Mouse (Mus musculus): ENCODE measurements around the gene Paqr8.

Gene Paqr8

DNA sequence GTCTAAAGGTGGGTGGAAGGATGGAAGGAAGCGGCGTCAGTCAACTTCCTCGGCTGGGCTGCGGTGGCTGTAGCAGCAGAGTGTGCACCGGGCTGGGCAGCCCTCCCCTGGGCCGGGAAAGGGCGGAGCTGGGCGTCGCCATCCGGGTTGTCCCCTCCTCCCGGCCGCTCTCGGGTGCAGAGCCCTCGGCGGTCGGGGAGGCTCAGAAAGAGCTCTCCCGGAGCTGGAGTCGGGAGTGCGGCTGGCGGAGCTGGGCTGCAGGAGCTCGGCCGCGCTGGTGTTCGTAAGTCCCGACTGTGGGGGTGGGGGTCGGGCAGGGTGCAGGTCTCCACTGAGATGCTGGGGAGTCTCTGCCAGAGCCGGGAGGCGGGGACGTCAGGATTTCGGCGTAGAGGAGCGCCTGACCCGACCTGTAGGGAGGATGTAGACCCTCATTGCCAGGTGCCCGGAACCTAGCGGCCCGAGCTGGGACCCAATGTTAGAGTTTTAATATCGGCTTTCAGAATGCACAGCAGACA lies at the start of gene Paqr8:
Gene Paqr8, plus strand, starts transcription at position 203 of the 518 bp plus-strand sequence.
- DNase-seq (ENCODE audit: low spot score in 2 of 2), result peak; percentile 82 to 85

DNA sequence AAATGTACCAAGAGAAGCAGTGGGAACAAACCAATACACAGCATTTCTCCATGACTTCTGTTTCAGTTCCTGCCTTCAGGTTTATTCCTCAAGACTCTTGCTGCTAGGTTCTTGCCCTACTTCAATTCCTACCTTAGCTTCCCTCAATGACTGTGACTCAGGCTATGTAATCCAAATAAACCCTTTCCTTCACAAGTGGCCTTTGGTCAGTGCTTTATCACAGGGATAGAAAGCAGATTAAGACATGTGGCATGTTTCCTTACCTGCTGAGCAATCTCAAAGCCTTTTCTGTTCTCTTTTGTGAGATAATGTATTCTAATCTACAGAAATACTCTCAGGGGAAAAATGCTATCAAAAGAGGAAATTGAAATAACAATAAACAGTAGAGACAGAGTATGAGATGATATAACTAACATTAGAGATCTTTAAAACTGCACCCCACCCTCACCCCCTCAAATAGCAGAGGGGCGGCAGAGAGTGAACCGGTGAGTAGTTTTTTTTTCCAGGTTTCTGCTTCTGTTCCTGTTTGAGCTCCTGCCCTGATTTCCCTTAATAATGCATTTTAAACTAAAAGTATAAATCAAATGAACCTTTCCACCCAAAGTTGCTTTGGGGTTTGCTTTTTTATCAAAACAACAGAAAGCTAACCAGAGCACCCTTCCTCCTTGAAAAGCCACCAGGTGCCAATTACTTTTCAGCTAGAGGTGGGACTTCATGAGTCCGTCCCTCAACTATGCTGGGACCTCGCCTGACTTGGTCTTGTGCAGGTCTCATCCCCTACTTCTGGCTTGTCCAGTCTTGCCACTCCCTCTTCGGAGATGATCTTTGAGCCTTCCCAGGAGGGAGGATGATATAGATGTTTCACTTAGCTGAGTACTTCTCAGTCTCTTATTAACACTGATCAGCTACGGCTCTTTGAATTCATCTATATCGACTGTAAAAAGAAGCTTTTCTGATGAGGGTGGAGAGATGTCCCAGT lies 33.2 kb upstream of the Paqr8 start:
- DNase-seq (ENCODE audit: low spot score in 2 of 2), result no peak

DNA sequence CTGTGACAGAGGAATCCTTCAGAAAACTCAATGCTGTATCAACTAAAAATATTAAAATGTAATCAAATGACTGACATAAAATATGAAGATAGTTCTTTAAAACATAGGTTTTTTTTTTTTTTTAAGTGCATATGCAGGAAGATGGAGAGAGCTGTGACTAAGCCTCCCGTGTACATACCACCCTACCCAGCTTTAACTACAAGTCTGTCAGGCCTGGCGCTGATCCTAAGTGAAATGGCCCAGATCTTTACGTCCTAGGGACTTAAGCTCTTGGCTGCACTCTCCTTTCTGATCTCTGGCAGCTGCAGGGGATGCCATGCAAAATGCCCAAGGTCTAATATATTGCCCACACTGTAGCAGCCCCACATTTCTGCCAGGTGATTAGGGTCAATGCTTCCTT lies 29.6 kb upstream of the Paqr8 start:
- no peak for DNase-seq (ENCODE audit: low spot score in 2 of 2)

DNA sequence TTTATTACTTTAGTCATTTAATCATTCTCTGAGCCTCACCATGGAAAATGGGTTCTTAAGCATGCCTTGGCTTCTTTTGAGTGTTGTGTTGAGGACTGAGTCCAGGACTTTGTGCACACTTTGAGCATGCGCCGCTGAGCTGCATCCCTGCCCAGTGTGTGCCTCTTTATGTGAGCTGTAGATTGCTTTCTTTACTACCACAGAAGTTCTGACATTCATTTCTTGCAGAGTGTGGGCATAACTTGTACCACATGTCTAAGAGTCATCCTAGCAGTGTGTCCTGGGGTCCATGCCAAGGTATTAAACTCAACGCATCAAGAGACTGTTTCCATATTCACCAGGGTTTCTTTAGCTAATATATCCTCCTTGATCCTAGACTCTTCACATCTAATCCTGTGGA lies 28.5 kb upstream of the Paqr8 start:
- no peak for DNase-seq (ENCODE audit: low spot score in 2 of 2)

DNA sequence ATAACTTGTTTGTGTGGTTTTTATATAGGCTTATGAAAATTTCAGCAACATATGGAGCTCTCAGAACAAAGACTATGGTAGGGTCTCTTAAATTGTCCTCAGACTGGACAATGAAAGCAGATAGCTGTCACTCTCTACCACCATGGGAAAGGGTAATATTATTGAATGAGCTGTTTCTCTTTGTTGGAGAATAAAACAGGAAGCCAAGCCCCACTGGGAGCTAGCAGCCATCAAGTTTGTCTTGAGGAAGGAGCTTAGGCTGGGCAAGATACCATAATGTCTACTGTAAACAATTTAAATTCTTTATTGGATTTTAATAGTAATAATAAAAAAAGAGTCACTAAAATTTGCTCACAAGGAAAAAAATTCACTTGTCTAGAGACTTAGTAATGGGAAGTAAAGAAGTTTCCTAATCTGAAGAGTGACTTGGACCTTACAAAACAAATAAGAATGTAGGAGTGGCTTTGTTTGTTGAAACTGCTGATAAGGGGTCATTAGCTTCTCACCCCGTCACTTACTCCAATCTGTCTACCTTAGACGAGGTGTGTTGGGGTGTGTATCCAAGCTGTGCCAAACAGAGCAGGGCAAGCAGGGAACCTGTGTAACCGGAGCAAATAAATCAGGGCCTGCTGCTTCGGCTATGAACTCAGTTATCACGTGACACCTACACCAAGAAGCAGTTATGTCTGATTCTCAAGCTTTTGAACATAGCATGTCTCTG lies 26.8 kb upstream of the Paqr8 start:
- DNase-seq (ENCODE audit: low spot score in 2 of 2), result no peak

DNA sequence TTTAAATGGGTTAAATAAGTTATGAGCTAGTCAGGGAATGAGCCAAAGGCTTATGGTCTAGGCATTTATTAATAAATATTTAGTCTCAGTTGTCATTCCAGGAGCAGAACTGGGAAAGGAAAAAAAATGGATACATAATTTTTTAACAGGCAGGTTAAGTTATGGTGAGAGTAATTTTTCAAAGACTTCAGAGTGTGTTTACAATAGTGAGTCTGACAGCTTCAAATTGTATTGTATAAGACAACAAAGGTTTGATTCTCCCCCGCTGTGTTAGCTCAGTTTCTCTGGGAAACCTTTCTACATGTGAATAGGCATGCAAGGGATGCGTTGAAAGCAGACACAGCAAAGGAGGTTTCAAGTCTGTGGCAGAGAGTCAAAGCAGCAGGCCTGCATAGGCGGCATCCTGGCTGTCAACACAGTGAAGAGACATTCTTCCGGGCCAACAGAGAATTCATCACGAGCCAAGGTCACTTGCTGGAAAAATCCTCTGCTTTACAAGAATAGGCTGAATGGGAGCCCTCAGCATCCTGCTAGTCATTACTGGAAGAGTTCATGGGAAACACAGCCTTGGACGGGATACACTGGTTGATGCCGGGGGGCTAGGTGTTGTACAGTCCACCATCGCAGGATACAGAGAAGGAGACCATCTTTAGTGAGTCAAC lies 23.0 kb upstream of the Paqr8 start:
- no peak for DNase-seq (ENCODE audit: low spot score in 2 of 2)

DNA sequence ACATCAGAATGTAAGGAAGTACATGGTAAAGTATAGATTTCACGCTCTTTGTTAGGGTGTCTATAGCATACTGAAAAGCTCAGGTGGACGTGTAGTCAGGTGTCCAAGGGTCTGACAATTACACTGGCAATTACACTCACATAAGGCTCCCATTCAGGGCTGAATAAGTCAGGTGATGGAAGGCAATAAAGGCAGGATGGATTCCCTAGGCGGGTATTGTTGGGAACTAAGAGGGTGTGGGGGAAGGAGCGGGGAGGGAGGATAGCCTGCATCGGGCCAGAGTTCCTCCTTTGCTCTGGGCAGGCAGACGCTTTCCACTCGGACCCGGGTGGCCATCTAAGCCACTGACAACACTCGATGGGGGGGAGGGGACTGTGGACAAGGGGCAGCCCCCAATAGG lies 22.4 kb upstream of the Paqr8 start:
- no peak for DNase-seq (ENCODE audit: low spot score in 2 of 2)

DNA sequence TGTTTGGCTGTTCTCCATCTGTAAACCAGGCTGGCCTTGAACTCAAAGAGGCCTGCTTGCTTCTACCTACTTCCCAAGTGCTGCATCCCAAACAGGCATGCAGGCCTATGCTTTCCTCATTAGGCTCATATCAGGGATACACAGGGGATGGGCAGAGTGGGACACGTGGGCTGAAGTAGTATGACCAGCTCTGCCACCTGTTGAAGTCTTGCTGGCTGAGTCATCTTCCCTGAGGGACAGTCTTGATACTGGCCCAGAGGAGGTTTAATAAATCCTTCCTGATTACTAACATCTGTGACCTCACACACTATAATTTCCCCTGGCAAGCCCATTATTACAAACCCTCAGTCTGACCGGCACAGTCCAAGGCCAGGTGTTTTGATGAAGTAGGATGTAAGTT lies 19.5 kb upstream of the Paqr8 start:
- DNase-seq (ENCODE audit: low spot score in 2 of 2), result no peak

DNA sequence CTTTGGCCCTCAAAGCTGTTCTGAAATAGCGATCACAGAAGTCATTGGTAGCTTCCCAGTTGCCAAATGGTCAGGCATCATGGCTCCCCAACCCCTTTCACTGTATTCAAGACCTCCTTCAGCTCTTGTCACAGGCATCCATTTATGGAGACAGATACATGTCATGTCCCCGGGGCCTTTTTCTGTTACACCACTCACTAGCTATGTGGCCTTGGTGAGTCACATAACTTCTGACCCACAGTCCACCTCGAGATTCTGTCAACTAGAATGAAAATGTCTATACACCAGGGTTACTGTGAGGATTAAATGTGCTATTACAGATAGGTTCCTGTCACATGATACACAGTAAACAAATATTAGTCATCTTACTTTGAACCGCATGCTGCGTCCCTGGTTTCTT lies 17.9 kb upstream of the Paqr8 start:
- DNase-seq (ENCODE audit: low spot score in 2 of 2), result no peak

DNA sequence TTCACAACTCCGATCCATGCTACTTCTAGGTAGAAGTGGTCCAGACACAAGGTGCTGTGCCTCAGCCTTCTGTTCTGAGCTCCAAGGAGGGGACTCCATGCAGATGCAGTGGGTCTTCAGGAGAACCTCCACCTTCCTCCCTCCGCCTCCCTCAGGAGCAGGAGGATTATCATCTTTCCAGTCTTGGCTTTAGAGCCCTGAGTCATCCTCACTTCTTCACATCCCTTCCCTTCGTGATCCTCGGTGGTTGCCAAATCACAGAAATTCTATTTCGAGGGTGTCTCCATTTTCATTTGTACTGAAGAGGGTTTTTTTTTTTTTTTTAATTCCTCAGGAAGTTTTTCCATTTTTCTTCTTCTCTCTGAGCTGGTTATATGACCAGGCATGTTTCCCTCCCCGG lies 16.3 kb upstream of the Paqr8 start:
- no peak for DNase-seq (ENCODE audit: low spot score in 2 of 2)

DNA sequence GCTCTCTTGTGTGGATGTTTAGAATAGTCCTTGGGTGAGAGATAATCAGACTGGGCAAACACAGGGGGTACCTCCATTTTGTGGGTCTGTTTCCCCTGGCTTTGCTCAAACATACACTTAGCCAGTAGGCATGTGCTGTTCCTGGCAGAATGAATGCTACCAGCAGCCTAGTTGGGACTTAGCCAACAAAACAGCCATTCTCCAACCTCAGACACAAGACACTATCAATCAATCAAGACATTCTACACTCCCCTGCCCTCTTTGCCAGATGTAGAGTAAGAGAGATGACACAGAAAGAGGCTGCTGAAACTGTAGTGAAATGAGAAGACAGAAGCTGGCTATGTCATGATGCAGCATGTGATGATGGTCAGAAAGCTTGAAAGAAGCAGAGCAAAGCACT lies 13.1 kb upstream of the Paqr8 start:
- no peak for DNase-seq (ENCODE audit: low spot score in 2 of 2)

DNA sequence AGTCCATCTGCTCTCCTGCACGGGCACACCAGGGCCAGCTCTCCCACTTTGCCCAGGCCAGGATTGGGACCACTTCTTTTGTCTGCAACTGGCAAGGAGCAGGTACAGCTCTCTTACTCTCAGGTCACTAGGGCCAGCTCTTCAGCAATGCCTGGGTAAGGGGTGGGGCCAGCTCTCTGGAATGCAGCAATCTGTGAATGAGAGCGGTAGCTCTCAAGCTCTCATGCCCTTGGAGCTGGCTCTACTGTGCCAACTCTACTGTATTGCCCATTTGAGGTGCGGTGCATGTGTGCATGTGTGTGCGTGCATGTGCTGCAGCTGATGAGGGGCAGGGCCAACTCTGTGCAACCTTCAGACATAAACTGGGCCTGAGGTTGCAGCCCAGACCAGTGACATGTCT lies 11.0 kb upstream of the Paqr8 start:
- no peak for DNase-seq (ENCODE audit: low spot score in 2 of 2)

DNA sequence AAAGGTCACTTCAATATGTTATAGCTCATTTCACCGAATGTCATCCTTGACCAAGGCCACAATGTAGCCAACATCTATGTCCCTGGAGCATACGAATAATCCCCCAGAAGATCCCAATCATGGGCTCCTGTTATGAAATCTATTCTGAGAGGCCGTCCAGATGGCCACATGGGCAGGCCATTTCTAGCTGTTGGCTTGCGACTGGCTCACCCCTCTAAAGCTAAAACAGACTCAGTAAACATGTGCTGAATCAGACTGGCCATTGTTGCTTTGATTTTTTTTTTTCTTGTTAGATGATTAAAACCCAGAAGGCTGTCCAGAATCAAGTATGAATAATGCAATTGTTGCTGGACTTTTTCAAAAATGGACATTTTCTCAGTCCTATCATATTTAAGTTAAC lies 7.3 kb upstream of the Paqr8 start:
- no peak for DNase-seq (ENCODE audit: low spot score in 2 of 2)

DNA sequence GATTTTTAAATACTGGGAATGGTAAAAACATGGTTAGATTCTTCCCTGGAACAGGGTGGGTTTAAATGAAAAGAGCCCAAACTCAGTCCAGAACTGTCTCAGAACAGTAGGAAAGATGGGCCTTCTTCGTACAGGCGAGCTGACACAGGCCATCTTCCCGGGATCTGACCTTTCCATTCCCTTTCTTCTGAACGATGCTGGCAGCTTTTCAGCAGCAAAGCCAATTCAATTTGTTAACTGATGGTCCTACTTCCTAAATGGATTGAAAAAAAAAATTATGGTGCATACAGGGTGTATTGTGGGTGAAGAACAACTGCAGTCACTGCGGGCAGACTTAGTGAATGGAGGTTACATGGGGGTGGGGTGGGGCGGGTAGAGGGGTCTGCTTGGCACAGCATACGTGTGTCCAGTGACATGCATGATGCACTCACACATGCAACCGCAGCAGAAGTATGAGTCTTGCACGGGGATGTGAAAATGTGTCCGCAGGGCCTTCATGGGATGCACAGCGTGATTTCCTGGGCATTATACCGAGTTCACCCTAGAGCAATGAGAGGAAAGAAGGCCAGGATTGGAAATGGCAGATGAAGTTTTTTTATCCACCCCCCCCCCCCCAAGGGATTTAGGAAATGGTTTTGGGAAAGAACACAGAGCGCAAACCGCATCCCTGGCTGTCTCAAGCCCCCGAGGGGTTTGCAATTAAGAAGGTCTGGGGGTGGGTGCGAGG lies 566 bp upstream of the Paqr8 start:
- no peak for DNase-seq (ENCODE audit: low spot score in 2 of 2)

DNA sequence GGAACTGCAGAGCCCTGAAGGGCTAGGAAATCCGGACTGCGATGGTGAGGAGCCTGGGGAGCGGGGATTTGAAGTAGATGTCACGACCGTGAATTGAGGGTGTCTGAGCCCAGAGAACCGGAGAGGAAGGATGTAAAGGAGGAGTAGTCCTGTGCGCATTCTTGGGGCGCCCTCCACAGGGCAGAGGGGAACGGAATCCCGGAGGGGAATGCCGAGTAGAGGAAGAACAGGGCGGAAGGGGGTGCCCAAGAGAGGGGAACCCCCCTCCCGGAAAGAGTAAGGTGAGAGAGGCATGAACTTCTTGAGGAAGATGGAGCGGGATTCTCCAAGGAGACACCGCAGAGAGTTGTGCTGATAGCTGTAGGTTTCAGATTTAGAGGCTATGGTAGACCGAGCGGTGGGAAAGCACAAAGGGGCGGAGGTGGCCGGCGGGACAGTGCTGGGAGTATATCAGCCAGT lies 564 bp downstream of the Paqr8 start:
- DNase-seq (ENCODE audit: low spot score in 2 of 2), result peak; percentile 53 to 62

DNA sequence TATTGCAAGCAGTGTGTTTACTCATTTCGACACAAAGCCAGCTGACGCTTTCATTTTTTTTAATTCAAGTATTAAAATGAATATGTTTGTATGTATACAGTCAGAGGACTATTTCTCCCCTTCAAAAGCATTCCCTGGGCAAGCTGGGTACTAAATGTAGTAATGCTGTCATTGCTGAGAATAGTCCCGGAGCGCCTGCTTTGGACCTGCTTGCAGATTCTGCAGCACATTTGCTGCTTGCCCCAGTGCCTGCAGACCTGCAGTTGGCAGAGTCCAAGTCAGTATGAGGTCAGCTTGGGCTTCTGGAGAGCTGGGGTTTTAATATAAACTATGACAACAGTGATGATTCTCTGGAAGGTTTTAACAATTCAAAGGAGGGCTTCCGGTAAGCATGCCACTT lies 2.7 kb downstream of the Paqr8 start:
- DNase-seq (ENCODE audit: low spot score in 2 of 2), result no peak

DNA sequence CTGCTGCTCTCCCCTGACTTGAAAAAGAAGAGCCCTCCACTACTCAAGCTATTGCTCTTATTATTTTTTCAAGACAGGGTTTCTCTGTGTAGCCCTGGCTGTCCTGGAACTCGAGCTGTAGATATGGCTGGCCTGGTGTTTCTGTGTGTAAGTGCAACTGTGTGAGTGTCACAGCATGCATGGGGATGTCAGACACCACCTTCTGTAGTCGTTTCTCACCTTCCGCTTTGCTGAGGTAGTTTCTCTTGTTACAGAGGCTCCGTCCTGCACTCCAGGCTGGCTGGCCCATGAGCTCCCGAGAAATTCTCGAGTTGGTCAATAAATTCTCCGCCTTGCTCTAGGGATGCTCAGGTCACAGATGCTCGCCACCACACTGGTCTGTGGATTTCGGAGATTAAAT lies 8.0 kb downstream of the Paqr8 start:
- DNase-seq (ENCODE audit: low spot score in 2 of 2), result no peak

DNA sequence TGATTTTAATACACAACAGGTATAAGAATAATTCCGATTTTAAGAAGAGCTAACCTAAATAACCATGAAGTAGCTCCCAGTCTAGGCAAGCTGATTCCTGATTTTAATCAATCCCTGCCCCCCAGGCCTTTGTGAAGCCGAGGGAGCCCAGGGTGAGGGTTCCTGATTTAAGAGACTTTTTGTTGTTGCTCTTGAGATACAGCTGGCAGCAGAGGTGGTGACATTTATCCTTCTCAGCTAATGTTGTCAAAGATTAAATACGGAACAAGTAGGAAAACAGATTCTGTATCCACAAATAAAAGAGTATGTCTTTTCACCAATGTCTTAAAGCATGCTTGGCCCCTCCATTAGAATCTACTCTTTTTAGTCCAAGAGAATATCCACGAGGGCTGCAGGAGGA lies 9.9 kb downstream of the Paqr8 start:
- no peak for DNase-seq (ENCODE audit: low spot score in 2 of 2)

DNA sequence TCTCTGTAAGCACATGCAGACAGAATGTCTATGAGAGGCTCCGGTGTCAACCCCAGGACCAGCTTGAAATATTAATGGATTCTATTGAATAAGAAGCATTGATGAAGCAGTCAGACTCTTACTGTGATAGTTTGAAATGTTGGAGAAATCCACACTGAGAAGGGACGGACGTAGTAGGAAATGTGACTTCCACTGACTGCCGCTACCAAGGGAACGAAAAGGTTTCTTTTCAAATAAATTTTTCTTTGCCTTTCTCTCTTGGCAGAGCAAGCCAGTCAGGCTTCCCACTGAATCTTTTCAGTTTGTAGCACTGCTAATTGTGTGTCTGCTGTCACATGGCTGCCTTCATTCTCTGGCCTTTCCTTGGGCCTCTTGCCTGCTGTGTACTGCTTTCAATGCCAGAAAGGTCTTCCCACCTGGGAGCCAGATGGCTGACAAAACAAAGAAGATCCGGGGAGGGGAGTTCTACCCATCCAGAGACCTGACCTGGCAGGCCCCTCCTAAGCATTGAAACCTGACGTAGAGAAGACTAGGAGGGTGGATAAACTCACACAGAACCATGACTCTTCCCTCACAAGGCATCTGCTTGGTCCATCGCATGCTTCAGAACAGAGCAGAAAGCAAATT lies 15.2 kb downstream of the Paqr8 start:
- no peak for DNase-seq (ENCODE audit: low spot score in 2 of 2)

DNA sequence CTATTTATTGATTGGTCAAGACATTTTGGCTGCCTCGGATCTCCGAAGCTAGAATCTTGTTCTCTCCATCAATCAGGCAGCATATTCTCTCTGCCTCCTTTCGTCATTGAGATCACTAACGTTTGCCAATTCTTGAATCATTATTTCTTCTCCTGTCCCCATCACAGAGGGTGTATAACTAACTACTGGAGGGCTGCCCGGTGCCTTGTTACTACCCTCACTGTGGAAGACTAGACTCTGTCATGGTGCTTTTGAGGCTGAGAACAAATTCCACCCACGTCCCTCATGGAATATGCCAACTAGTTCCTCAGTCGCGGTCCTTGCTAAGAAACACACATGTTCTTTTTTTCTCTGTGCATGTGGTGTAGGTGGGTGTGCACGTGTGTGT lies 15.7 kb downstream of the Paqr8 start:
- no peak for DNase-seq (ENCODE audit: low spot score in 2 of 2)

DNA sequence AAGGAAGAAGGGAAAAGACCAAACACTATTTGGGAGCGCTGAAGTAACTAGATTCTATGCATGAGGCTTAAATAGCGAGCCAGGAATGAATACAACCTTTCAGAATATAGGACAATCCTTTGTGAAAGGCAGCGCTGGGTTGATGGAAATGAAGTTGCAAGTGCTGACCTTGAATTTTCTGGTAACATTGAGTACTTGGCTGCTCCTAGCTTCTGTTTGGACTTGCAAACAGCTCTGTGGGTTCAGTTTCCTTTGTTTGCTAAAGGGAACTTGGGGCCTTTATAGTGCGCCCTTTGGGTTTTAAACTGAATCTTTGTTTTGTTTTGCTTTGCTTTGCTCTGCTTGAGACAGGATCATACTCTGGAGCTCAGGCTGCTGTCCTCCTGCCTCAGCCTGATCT lies 18.1 kb downstream of the Paqr8 start:
- DNase-seq (ENCODE audit: low spot score in 2 of 2), result no peak
